Mouse (Mus musculus) limb, embryonic 10.5 days (tissue): Measurements from ENCODE around the gene Olfr1200. TPM values are rescaled to one million over a fixed set of nuclear protein-coding genes. Genes with fewer than 3 reads are reported as not detected.

Experiments
- DNase-seq: peaks from one replicate; pipeline ENCODE4 v3.0.0-alpha.2; 2017; ENCODE audit warnings: low spot score
- H3K27ac ChIP-seq: fragments of 300-500 bp; sonication (generic); 2 replicates; pipeline ENCODE4 v1.5.1; 2016; ENCODE audit warnings: mild to moderate bottlenecking
- H3K27me3 ChIP-seq: fragments of 300-500 bp; sonication (generic); 2 replicates; pipeline ENCODE4 v1.6.1; 2016; ENCODE audit warnings: low read depth, mild to moderate bottlenecking; ENCODE audit not compliant: poor library complexity, severe bottlenecking
- H3K36me3 ChIP-seq: fragments of 300-500 bp; sonication (generic); 2 replicates; pipeline ENCODE4 v1.6.1; 2016; ENCODE audit warnings: mild to moderate bottlenecking, moderate library complexity
- H3K4me1 ChIP-seq: fragments of 300-500 bp; sonication (generic); 2 replicates; pipeline ENCODE4 v1.6.1; 2016
- H3K4me3 ChIP-seq: fragments of 300-500 bp; sonication (generic); 2 replicates; pipeline ENCODE4 v1.5.1; 2016; ENCODE audit warnings: mild to moderate bottlenecking, moderate library complexity
- H3K9me3 ChIP-seq: fragments of 300-500 bp; sonication (generic); replicated peaks from 2 replicates; pipeline ENCODE4 v1.6.1; 2016; ENCODE audit warnings: mild to moderate bottlenecking
- WGBS: fragments of 180-500 bp; shearing (Covaris S2); methylation state at CpG from one replicate; pipeline ENCODE4 v1.1.7; 2016; 5-methylcytosine and 5-hydroxymethylcytosine counted together
- polyA plus RNA-seq: library from polyadenylated mRNA; unstranded; fragments of >200 nt; fragmentation: Nextera tagmentation; extraction: Ambion mirVana; gene quantifications from 2 replicates; pipeline ENCODE4 v1.2.1, GENCODE M21; 2016

Gene Olfr1200
- not detected in 2 replicates for polyA plus RNA-seq

DNA sequence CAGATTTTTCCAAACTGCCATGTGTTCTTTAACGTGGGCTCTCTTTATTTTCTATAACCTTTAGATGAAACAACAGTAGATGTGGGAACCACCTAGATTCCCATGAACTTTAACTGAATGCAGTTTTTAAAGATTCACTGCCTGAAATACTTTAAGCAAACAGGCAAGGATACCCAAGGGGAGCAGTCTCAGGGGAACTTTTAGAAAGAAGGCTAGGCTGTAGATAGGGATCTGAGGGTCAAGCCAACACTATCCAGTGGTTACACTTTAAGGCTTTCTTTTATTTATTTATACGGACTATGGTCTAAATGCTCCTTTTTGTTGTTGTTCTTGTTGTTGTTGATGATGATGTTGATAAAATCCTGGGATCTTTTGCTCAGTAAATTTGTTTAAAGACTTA lies at the start of gene Olfr1200:
Gene Olfr1200, minus strand, starts transcription at position 101 of the 400 bp plus-strand sequence.
- no peaks in the 10 kb centered on the region for H3K27me3 ChIP-seq
- no peak within 1 kb of the TSS for H3K4me3 ChIP-seq
- H3K27ac ChIP-seq = no peak within 1 kb of the TSS
- DNase-seq = no peak
- WGBS = 87% methylated on average over 2 of the region's 2 CpGs
- H3K36me3 ChIP-seq = no peaks in the 10 kb centered on the region
- no peaks in the 10 kb centered on the region for H3K4me1 ChIP-seq
- H3K9me3 ChIP-seq = no peaks in the 10 kb centered on the region

DNA sequence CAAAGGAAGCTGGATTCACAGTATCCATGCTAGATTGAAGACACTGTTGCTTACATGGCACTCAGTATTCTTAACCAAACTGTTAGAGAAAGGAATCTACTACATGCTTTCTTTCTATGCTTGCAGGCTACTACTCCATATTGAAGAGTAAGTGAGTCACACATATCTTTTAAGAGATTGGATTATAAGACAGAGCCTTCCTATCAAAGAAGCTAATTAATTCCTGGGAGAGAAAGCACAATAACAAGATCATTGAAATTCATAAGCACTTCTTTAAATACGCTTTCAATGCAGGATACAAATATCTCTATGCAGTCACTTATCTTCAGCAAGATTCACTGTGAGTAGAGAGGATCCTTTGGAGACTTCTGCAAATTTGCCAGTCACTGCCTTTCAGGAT lies 43.9 kb upstream of the Olfr1200 start, which contains the start of gene Olfr1202:
Gene Olfr1202, plus strand, starts transcription at position 301 of the 400 bp plus-strand sequence.
- Histone ChIP-seq H3K36me3 (no peaks in the 10 kb centered on the region), H3K4me3 (no peak within 1 kb of the TSS), H3K27me3 (no peaks in the 10 kb centered on the region), H3K9me3 (no peaks in the 10 kb centered on the region), H3K4me1 (no peaks in the 10 kb centered on the region), H3K27ac (no peak within 1 kb of the TSS)
- 88% methylated on average over 1 of the region's 1 CpGs for WGBS
- DNase-seq = no peak

DNA sequence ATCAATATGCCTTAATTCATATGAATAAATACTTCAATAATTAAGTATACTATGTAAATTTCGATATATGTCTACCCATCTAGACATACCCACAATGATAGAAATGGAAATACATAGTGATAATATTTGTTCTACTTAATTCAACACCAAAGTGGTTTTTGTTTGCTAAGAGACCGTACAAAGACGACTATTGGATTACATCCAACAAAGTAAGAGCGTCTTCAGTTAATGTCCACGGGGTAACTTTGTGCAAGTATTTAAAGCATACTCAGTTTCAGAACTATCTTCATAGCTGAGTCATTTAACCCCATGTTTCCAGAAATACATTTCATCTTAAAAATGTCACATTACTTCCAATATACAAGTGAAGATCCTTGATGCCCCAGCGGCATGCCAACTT lies 22.4 kb upstream of the Olfr1200 start, which contains the start of gene Olfr1201:
Gene Olfr1201, plus strand, starts transcription at position 301 of the 400 bp plus-strand sequence.
- Histone ChIP-seq H3K4me3 (no peak within 1 kb of the TSS), H3K36me3 (no peaks in the 10 kb centered on the region), H3K9me3 (no peaks in the 10 kb centered on the region), H3K27me3 (no peaks in the 10 kb centered on the region), H3K4me1 (no peaks in the 10 kb centered on the region), H3K27ac (no peak within 1 kb of the TSS)
- DNase-seq = no peak
- 94% methylated on average over 6 of the region's 6 CpGs for WGBS

DNA sequence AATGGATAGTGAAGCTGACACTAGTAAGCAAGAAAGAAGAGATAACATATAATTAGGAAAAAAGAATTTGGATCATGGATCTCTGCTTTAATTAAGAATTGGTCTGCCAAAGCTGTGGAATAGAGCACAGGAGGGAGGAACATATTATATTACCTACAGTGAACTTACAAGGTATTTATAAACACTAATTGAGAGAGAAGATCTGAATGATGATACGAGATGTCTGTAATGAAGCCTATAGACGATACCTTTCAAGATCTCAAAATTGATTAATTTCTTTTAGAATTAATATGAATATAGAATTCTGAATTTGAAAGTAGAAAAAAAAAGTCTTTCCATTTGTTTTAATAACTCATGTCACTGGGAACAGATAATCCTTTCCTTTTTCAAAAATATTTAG lies 9.9 kb downstream of the Olfr1200 start, which contains the start of gene Olfr1199:
Gene Olfr1199, minus strand, starts transcription at position 101 of the 400 bp plus-strand sequence.
- no peak within 1 kb of the TSS for H3K27ac ChIP-seq
- no peaks in the 10 kb centered on the region for H3K9me3 ChIP-seq
- no peaks in the 10 kb centered on the region for H3K4me1 ChIP-seq
- no peak within 1 kb of the TSS for H3K4me3 ChIP-seq
- H3K36me3 ChIP-seq = no peaks in the 10 kb centered on the region
- no peak for DNase-seq
- 91% methylated on average over 2 of the region's 2 CpGs for WGBS
- no peaks in the 10 kb centered on the region for H3K27me3 ChIP-seq

DNA sequence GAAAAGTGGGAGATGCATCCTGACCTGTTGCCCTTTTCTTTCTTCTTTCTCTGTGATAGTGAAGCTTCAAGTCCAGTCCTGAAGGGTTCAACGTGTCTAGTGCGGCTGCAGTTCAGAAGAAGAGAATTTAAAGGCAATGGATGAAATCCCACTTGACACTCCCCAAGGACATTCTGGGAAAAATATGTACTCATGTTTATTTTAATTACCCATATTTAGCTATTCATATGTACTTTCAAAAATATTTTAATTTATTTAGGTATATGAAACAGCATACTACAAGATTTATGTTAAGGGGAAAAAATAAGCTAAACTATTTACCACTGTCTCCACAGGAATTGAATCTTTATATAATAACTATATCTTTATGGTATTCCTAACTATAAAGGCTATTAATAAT lies 19.0 kb downstream of the Olfr1200 start, which contains the start of gene Olfr1198:
Gene Olfr1198, minus strand, starts transcription at position 101 of the 400 bp plus-strand sequence.
- Histone ChIP-seq H3K36me3 (no peaks in the 10 kb centered on the region), H3K4me3 (no peak within 1 kb of the TSS), H3K27ac (no peak within 1 kb of the TSS), H3K9me3 (no peaks in the 10 kb centered on the region), H3K4me1 (no peaks in the 10 kb centered on the region), H3K27me3 (no peaks in the 10 kb centered on the region)
- WGBS = 91% methylated on average over 2 of the region's 2 CpGs
- no peak for DNase-seq

DNA sequence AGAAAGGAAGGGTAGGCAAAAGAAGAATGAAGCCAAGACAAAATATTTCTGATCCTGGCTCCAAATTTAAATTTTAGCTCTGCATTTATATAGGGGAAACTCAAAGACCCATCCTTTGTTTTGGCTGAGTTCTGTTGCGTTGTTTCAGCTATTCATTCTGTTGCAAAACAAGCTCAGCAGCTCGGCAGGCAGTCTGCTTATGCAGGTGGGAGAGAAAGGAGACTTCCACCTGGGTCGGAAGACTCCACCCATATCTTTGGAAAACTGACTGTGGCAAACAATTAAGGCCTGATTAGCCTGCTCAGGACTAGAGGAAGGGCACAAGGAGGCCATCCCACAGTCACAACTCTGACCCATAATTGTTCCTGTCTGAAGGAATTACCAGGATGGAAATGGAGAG lies 26.9 kb downstream of the Olfr1200 start:
- no peak for DNase-seq
- Histone ChIP-seq H3K36me3 (no peaks in the 10 kb centered on the region), H3K27me3 (no peaks in the 10 kb centered on the region), H3K27ac (no peak overlapping the region), H3K4me3 (no peak overlapping the region), H3K9me3 (no peaks in the 10 kb centered on the region), H3K4me1 (no peaks in the 10 kb centered on the region)
- 86% methylated on average over 3 of the region's 3 CpGs for WGBS

DNA sequence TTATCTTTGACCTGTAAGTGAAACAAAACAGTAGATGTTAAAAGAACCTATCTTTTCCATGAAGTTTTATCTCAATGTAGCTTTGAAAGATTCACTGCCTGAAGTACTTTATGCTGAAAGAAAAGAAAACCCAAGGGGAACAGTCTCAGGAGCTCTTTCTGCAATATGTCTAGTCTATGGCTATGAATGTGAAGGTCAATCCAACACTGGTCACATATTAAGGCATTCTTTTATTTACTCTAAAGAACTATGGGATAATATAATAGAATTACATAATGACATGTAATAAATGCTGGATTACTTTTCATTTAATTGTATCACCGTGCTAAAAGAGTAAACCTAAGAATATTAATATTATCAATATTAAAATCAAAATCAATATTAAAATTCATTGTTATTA lies 38.0 kb downstream of the Olfr1200 start, which contains the start of gene Olfr1197:
Gene Olfr1197, minus strand, starts transcription at position 101 of the 400 bp plus-strand sequence.
- Histone ChIP-seq H3K4me3 (no peak within 1 kb of the TSS), H3K36me3 (no peaks in the 10 kb centered on the region), H3K27me3 (no peaks in the 10 kb centered on the region), H3K4me1 (no peaks in the 10 kb centered on the region), H3K27ac (no peak within 1 kb of the TSS), H3K9me3 (no peaks in the 10 kb centered on the region)
- 85% methylated on average over 1 of the region's 1 CpGs for WGBS
- DNase-seq = no peak

Other genes with a start within 250 kb of the Olfr1200 start
- not detected in 2 replicates for gene Olfr1188, start 213.6 kb downstream of the Olfr1200 start, polyA plus RNA-seq
- not detected in 2 replicates for gene Olfr1189, start 184.0 kb downstream of the Olfr1200 start, polyA plus RNA-seq
- gene Olfr1191-ps1, start 129.9 kb downstream of the Olfr1200 start, polyA plus RNA-seq = not detected in 2 replicates
- gene Olfr1192-ps1, start 122.0 kb downstream of the Olfr1200 start, polyA plus RNA-seq = not detected in 2 replicates
- gene Olfr1193, start 94.9 kb downstream of the Olfr1200 start, polyA plus RNA-seq = not detected in 2 replicates
- gene Olfr1195, start 81.3 kb downstream of the Olfr1200 start, polyA plus RNA-seq = not detected in 2 replicates
- not detected in 2 replicates for gene Olfr1196, start 65.9 kb downstream of the Olfr1200 start, polyA plus RNA-seq
- gene Olfr1197, start 38.1 kb downstream of the Olfr1200 start, polyA plus RNA-seq = not detected in 2 replicates
- not detected in 2 replicates for gene Olfr1198, start 19.1 kb downstream of the Olfr1200 start, polyA plus RNA-seq
- not detected in 2 replicates for gene Olfr1199, start 10.0 kb downstream of the Olfr1200 start, polyA plus RNA-seq
- not detected in 2 replicates for gene Olfr1201, start 22.5 kb upstream of the Olfr1200 start, polyA plus RNA-seq
- gene Olfr1202, start 44.0 kb upstream of the Olfr1200 start, polyA plus RNA-seq = 0.04 TPM in 2 replicates
- gene Olfr1205, start 59.2 kb upstream of the Olfr1200 start, polyA plus RNA-seq = not detected in 2 replicates
- gene Olfr1204, start 78.8 kb upstream of the Olfr1200 start, polyA plus RNA-seq = not detected in 2 replicates
- gene Olfr1206, start 92.7 kb upstream of the Olfr1200 start, polyA plus RNA-seq = not detected in 2 replicates
- not detected in 2 replicates for gene Olfr1208, start 131.8 kb upstream of the Olfr1200 start, polyA plus RNA-seq
- gene Olfr1209, start 144.7 kb upstream of the Olfr1200 start, polyA plus RNA-seq = not detected in 2 replicates
- not detected in 2 replicates for gene Olfr1211, start 167.6 kb upstream of the Olfr1200 start, polyA plus RNA-seq
- not detected in 2 replicates for gene Olfr1212, start 183.5 kb upstream of the Olfr1200 start, polyA plus RNA-seq
- gene Gm13762, start 209.8 kb upstream of the Olfr1200 start, polyA plus RNA-seq = not detected in 2 replicates
- gene Olfr1214, start 222.2 kb upstream of the Olfr1200 start, polyA plus RNA-seq = not detected in 2 replicates
- gene Olfr1215, start 236.5 kb upstream of the Olfr1200 start, polyA plus RNA-seq = not detected in 2 replicates
- gene Olfr1216, start 247.9 kb upstream of the Olfr1200 start, polyA plus RNA-seq = not detected in 2 replicates